Mouse (Mus musculus): ENCODE data around the gene Parvb. TPM values are rescaled to one million over a fixed set of nuclear protein-coding genes. Genes with fewer than 3 reads are reported as not detected.

Gene Parvb
- polyA plus RNA-seq (2017; shearing (Covaris generic)) = 1 to 10 TPM in 1 of 2 experiments, not detected in 1; 2.4 TPM

DNA sequence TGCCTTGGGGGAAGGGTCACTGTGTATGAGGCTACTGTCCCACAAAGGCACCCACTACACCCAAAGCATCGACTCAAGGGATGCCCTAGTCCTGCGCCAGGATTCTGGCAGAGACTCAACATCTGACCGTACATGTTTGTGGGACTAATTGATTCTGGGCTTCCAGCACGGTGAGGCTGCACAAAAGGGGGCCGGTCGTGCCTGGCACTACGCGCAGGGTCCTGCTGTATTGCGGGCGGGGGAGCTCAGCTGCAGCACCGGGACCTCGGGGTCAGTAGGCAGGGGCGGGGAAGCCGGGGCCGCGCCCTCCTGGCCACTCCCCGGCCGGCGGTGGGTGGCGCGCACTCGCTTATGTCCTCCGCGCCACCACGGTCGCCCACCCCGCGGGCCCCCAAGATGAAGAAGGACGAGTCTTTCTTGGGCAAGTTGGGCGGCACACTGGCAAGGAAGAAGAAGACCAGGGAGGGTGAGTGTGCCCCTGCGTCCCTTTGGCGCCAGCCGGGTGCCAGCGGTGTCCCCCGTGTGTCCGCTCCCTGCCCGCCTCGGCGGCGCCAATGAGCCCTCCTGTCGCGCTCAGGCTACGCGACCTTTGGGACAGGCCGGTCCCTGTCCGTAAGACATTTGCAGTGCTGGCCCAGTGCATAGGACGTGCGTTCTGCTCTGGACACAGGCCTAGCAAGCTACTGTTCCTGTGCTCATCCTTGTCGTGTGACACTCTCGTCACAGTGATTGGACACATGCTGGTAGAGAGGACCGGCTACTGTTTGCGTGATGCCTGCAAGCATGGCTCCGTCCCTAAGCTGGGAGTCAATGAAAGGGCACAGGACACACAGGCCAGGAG lies at the start of gene Parvb:
Parvb (plus strand) TSS at position 323 of the 841 bp plus-strand sequence.
- ATAC-seq = no peak

DNA sequence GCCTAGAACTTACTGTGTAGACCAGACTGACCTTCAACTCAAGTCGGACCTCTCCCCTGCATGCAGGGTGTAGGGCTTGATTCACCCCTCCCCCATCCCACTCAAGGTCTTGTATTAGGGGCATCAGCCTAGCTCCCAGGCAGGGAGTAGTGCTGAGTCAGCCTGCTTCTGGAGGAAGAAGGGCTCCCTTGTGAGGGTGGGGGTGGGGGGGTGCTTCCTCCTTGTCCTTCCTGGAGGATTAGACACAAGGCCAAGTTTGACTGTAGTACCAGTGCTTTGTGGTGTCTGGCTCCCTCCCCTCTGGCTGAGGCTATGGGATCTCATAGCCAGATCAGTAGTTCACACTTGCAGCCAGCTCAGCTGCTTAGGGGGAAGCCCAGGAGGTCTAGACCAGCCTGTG lies 47.9 kb upstream of the Parvb start:
- no peak for ATAC-seq

DNA sequence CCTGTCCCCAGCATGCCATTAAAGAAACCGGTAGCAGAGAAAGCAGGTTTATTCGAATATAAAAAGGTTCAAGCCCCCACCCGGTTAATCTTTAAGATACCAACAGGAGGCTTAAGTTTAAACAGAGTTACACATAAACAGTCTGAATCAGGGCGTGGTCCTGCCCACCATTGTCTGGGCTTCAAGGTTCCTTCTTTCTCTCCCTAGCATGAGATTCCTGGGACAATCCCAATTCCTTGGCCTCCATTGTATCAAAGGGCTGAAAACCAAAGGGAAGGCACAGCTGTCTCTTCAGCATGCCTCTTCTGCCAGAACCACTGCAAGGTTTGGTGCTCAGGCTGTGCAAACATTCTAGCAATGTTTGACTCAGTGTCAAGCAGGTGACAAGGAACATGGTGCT lies 45.6 kb upstream of the Parvb start:
- ATAC-seq = no peak

DNA sequence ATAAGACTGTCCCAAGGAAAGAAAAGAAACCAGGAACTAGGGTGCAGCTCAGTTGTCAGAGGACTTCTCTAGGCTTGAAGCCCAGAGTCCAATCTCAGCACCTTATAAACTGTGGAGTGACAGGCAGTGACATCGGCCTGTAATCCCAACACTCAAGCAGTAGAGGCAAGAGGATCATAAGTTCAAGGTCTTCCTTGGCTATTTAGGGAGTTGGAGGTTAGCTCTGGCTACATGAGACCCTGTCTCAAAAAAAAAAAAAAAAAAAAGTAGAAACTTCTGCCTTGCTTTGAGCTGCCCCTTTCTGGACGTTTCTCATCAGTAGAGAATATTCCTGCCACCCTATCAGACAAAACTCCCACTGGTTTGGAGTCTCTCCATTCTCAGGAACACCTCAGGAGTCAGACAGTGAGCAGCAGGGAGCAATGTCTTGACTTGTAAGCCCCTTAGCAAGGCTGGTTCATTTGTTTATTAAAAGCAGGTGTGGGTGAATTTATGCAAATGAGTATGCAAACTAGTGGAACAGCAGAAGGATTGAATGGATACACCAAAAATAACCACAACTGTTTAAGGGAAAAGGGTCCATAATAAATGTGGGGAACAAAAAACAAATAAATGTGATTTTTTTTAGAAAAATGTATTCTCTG lies 42.8 kb upstream of the Parvb start:
- ATAC-seq = no peak

DNA sequence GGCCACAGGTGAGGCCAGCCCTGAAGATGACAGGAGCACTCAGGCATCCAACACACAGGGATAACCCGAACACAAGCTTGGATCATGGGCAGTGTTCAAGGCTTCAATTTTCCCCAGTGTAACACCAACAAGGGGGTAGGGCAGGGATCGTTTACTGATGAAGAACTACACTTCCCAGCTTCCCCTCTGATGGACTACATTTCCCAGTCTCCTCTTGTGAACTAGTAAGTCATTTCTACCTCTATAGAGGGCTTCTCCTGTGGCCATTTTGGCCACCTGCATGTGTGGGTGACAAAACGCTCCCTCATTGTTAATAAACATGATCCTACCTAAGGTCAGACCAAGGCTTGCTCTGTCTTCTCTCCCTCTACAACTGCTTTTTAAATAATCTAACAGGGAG lies 42.0 kb upstream of the Parvb start:
- no peak for ATAC-seq

DNA sequence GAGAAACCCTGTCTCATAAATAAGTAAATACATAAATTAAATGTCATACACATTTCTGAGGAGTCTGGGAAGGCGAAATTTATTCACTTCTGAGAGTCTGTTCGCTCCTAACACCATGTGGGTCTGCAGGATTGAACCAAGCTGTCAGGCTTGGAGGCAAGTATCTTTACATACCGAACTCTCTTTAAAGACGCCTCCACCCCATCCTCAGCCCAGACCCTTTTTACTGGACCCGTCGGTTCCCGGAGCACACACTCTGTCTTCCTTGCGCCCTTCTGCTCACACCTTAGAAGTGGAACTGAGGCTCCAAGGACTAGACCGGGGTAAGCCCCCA lies 40.2 kb upstream of the Parvb start:
- no peak for ATAC-seq

DNA sequence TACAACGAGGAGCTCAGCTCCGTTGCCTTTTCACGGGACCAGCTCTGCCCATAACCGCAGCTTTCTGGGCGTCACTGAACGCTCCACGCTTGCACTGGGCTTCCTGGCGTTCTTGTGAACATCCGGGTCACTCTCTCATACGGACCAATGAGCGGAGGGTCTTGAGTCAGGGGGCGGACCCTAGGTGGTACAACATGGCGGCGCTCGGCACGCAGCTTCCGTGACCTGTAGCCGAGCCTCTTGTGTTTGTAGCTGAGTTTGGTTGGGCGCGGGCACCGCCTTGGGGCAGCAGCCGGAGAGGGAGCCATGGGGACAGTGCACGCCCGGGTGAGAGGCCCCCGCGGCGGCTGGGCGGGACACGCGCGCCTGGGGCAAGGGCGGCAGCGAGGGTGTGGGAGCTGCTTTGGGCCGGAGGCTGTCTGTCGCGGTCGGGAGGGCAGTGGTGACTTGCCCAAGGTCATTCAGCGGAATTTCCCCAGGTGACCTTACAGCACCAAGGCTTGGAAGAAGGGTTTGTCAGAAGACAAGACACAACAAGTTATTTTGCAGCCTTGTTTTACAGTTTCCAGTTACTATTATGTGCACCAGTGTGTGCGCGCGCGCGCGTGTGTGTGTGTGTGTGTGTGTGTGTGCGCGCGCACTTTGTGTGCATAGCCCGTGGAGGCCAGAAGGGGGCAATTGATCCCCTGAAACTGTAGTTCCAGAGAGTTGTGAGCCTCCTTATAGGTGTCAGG lies 39.6 kb upstream of the Parvb start, which contains the start of gene Samm50:
Samm50 (plus strand) TSS at position 184 of the 734 bp plus-strand sequence.
- ATAC-seq = peak; percentile 99

DNA sequence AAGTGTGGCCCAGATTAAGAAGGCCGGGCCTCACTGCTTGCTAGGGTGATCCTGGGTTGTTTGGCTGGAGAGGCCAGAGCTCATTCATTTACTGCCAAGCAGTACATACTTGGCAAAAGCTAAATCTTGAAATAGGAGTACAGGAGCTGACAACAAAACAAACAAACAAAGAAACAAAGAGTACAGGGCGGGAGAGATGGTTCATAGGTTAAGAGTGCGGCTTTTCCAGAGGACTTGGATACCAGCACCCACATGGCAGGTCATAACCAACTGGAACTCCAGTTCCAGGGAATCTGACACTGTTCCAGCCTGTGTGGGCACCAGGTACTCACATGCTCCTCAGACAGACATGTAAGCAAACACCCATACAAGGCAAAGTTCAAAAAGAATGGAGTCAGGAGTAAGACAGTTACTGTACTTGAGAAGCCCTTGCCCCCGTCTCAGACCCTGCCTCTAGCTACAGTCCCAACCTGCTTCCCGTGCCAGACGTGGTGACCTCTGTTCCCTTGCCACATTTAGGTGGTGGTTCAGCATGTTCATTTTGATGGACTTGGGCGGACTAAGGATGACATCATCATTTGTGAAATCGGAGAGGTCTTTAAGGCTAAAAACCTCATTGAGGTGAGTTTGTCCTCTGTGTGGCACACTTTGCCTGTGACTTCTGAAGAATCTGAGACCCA lies 35.2 kb upstream of the Parvb start:
- no peak for ATAC-seq

DNA sequence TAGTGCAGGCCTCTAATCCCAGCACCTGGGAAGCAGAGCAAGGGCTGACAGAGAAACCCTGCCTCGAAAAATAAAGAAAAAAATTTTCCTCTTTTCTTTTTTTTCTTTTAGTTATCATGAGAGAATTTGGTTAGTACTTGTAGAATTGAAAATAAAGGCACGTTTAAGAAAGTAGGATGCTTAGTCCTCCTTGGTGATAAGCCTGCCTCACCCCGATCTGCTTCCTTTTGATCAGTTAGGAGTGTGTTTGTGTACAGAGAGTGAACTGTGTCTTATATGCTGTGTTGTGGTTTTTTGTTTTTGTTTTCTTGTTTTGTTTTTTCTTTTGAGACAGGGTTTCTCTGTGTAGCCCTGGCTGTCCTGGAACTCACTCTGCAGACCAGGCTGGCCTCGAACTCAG lies 24.5 kb upstream of the Parvb start:
- ATAC-seq = no peak

DNA sequence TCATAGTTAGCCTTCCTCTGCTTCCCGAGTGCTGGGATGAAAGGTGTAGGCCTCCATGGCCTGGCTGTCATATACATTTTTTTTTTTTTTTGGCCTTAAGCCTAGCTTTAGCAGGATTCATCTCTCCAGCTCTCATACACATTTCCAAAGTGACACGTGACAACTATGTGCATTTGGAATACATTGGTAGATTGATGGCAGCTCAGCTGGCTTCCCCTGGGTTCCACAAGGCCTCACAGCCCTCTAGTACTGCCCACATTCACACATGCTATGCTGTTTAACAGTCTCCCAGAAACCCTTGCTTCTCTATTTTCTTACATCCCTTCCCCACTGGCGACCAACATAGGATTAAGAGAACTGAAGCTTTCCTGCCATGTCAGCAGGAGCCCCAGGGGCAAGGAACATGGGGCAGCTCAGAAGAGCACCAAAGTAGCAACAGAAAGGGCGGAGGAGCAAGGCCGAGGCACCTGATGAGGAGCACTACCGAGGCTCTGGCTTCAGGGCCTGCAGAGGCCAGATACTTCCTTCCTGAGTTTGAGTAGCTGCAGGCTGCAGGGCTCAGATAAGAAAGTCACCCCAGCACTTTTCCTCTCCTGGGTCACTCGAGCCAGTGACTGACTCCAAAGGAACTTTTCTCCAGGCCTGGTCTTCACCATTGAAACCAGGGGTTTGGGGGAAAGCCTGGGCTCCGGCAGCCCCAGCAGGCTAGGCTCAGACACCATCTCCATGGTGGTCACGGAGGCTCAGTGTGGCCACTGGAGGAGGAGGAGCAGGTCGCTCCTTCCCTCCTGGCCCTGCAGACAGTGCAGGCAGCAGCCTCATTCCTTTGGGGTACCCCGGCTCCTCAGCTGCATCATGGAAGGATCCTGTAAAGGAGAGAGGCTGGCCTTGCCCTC lies 22.1 kb upstream of the Parvb start:
- ATAC-seq = no peak

DNA sequence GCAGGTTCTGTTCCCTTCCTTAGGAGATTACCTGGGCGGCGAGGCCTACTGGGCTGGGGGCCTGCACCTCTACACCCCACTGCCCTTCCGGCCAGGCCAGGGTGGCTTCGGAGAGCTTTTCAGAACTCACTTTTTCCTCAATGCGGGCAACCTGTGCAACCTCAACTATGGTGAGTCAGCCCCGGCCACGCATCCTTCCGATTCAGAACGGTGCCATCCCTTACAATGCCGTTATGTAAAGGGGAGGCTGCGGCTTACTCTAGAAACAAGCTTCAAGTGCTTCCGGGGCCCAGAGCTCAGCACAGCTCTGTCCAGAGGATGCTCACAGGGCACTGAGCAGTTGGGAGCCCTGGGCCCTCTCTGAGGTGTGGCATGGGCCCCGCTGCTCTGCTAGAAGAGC lies 21.4 kb upstream of the Parvb start:
- no peak for ATAC-seq

DNA sequence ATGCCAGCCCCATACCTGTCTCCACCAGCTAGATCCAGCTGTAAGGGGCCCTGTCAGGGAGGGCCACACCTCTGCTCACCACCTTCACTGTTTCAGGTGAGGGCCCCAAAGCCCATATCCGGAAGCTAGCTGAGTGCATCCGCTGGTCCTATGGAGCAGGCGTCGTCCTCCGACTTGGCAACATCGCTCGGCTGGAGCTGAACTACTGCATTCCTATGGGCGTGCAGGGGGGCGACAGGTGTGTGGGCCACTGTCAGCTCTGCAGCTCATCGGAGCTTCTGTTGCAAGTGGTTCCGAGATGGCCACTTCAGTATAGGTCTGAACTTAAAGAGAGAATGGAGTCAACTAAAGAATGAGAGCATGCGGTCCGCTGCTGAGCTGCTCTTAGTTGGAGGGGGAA lies 20.9 kb upstream of the Parvb start:
- no peak for ATAC-seq

DNA sequence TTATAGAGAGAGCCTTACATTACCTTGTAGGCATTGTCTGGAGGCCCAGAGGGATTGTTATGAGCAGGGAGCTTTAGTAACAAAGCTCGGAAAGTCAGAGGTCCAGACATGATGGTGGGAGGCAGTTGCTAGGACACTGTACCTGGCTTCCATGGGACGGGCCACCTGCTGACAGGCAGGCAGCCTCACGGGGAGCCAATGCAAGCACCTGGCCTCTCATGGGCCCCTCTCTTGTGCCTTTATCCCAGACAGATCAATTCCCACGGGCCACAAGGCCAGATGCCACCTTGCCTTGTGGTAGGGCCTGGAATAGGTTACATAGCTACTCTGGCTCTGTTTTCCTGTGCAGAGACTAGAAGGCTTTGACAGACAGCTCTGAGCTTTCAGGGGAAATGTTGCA lies 20.3 kb upstream of the Parvb start:
- ATAC-seq = no peak

DNA sequence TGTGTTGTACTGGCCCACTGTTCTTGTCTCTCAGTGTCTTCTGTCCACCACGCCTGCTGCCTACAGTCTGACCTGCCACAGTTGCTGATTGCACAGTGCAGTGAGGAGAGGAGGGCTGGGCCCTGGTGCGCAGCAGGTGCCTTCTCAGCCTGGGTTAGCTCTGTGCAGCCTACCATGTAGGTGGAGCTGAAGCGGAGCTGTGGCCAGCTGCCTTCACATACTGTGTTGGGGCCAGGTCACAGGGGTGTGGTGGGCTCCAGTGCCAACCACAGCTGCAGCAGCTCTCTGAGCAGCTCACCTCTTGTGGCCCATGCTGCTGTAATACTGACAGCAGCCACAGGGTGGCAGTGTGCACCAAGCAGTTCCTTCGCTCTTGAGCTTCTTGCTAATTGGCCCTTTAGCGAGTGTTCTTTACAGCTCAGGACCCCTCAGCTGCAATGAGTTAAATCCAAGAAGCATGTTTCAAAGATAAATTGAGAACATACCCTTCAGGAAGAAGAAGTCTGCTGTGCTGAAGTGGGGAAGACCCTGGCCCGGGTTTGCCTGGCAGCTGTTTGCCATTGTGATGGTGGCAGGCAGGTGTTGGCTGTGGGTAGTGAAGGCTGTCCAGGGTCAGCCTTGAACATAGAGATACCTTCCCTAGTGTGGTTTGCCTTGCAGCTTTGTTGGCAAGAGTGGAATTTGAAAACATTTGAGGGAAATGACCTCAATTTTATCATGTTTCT lies 19.6 kb upstream of the Parvb start:
- peak; percentile 65 for ATAC-seq

DNA sequence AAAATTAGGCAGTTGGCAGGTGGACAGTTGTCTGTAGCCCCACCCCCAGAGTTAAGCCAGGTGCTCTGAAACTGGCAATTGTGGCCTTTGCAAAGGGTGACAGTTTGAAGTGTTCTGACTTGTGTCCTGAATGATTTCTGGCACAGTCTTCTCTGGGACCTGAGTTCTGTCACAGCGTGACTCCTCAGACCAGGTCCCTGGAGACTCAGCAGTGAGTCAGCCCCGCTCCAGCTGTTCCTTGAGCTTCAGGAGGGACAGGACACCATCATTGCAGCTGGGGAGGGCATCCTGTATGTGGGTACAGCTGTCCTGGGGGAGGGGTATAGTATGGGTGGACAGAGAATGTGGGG lies 19.1 kb upstream of the Parvb start:
- ATAC-seq = no peak

DNA sequence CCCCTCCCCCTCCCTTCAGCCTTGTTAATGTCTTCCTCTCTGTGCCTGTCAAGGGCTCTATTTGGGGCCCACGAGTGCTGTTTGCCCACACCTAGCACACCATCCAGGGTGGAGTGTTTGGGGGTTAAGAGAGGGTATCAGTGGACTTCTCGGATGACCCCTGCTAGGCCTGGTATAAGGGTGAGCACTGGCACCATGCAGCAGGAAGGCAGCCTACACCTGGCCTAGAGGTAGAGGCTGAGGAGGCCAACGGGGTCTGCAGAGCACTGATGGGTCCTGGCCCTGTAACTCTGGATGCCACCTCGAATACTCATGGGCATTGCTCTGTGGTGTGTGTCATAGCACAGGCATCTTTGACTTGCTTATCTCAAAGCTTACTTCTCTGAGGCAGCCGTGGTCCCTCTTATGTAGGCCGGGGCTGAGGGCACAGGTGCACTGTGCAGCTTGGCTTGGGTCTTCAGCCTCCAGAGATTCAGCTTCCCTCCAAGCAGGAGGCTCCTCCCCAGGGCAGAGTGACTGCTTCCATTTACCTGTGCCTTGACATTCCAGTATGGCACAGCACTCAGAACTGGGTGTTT lies 18.6 kb upstream of the Parvb start:
- ATAC-seq = no peak

DNA sequence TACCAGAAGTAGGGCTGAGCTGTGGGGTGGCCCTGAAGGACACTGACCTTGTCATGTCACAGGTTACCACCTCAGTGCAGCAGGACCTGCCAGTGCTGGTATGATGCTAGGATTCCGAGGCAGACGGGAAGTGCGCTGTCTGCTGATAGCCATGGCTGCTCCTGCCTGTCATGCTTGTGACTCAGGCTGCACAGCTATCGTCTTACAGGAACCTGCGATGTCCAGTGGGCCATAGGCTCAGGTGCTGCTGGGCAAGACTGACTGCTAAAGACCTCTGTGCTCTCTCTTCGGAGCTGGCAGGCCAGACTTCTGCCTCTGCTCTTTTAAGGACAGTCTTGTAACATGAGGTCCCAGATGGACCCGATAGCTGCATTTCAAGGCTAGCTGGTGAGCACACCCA lies 17.4 kb upstream of the Parvb start:
- no peak for ATAC-seq

DNA sequence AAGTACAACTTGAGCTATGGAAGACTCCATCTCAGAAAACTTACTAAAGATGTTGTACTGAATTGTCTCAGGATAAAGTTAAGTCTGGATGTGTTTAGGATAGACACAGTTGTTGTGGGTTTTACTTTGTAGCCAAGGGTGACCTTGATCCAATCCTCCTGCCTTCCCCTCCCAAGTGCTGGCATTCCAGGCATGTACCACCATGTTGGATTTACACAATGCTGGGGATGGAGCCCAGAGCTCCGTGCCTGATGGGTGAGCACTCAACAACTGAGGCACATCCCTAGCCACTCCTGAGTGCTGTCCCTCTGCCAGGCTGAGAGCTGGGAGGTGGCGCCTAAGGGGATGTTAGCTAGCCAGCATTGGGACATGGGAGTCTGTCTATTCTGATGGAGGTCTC lies 16.6 kb upstream of the Parvb start:
- ATAC-seq = no peak

DNA sequence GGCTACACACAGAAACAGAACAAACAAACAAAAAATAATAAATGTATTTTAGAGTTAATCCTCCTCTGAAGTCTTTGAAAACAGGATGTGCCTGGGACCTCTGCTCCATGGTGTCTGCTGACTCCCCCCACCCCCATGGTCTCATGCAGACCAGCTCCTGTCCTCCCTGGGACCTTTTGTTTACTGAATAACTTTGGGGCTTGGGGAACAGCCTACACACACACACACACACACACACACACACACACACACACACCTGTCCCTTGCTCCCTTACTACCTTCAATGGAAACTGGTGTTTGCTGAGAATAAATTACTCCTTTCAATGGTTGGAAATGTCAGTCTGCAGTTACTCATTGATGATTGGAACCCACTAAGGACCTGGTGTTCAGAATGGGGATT lies 15.8 kb upstream of the Parvb start:
- no peak for ATAC-seq

DNA sequence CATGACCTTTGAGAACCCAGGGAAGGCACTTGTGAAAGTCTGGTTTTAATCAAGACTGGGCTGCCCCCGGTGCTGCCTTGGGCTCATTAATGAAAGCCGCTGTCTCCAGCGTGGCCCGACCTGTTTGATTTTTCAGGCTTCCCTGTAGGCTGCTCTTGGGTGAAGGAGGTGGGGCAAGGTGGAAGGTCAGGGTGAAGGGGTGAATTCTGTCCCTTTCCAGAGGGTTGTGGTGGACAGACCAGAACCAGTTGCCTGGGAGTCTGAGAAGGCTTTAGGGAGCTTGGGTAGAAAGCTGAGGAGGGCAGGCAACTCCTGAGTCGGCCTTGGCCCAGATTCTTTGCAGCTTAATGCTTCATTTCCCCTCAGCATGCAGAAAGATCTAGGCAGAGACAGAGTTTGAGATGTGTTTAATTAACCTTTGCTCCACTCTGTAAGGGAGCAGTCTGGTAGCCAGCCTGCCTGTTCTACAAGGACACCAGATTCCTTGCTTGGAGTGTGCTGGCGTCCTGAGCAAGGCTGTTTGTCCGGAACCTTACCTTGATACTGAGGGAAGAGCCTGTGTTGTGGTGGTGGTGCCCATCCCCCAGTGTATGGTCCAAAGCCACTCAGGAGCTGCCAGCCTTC lies 15.3 kb upstream of the Parvb start:
- no peak for ATAC-seq

Measured in CD4-positive, CD25-positive, alpha-beta regulatory T cell, adult 4 months (primary cell).